Mouse (Mus musculus) liver, postnatal 0 days (tissue): ENCODE data around the gene Astn2. TPM values are rescaled to one million over a fixed set of nuclear protein-coding genes. Genes with fewer than 3 reads are reported as not detected.

ENCODE experiments used
- ATAC-seq: fragments of 200-750 bp; cut with Nextera tagmentation; 2 replicates; pipeline ENCODE4 v1.8.0; 2017; ENCODE audit warnings: mild to moderate bottlenecking, moderate library complexity
- DNase-seq: peaks from one replicate; pipeline ENCODE4 v3.0.0-alpha.2; 2016
- H3K27ac ChIP-seq: fragments of 300-500 bp; sonication (generic); 2 replicates; pipeline ENCODE4 v1.5.1; 2014; ENCODE audit warnings: antibody characterized with exemption, moderate library complexity, mild to moderate bottlenecking, low read depth
- H3K27me3 ChIP-seq: fragments of 300-500 bp; sonication (generic); 2 replicates; pipeline ENCODE4 v1.6.1; 2014; ENCODE audit warnings: low read length, control low read depth, mixed read lengths; ENCODE audit not compliant: insufficient read depth
- H3K36me3 ChIP-seq: fragments of 300-500 bp; sonication (generic); replicated peaks from 2 replicates; pipeline ENCODE4 v1.6.1; 2014; ENCODE audit warnings: mild to moderate bottlenecking, control low read depth, low read length, moderate library complexity, mixed read lengths; ENCODE audit not compliant: insufficient read depth
- H3K4me1 ChIP-seq: fragments of 300-500 bp; sonication (generic); 2 replicates; pipeline ENCODE4 v1.6.1; 2014; ENCODE audit warnings: antibody characterized with exemption, mild to moderate bottlenecking, control low read depth; ENCODE audit not compliant: insufficient read depth
- H3K4me2 ChIP-seq: fragments of 300-500 bp; sonication (generic); 2 replicates; pipeline ENCODE4 v1.6.1; 2014; ENCODE audit warnings: low read depth, mild to moderate bottlenecking, low read length, moderate library complexity, mixed read lengths
- H3K4me3 ChIP-seq: fragments of 300-500 bp; sonication (generic); 2 replicates; pipeline ENCODE4 v1.5.1; 2014; ENCODE audit warnings: low read depth, low read length
- H3K9ac ChIP-seq: fragments of 300-500 bp; sonication (generic); replicated peaks from 2 replicates; pipeline ENCODE4 v1.6.1; 2014; ENCODE audit warnings: mild to moderate bottlenecking, moderate library complexity
- H3K9me3 ChIP-seq: fragments of 300-500 bp; sonication (generic); 2 replicates; pipeline ENCODE4 v1.6.1; 2016; ENCODE audit warnings: mild to moderate bottlenecking, control low read depth, low read length, mixed read lengths
- CTCF ChIP-seq: sonication (generic); IDR thresholded peaks from 2 replicates; pipeline ENCODE4 v1.5.1; 2016; ENCODE audit warnings: antibody characterized with exemption, low read depth
- EP300 ChIP-seq: IDR thresholded peaks from 2 replicates; pipeline ENCODE4 v1.6.1; 2016; ENCODE audit warnings: antibody characterized with exemption, low read depth, mild to moderate bottlenecking
- WGBS: fragments of 180-500 bp; shearing (Covaris S2); extraction: QIAGEN DNeasy Blood & Tissue Kit; methylation state at CpG from one replicate; pipeline ENCODE4 v1.1.7; 2014; ENCODE audit not compliant: insufficient replicate concordance; 5-methylcytosine and 5-hydroxymethylcytosine counted together
- polyA plus RNA-seq: library from polyadenylated mRNA; unstranded; fragments of >200 nt; fragmentation: Nextera tagmentation; extraction: Ambion mirVana; gene quantifications from 2 replicates; pipeline ENCODE4 v1.2.1, GENCODE M21; 2015

Gene Astn2
- polyA plus RNA-seq, 1 experiment from 2014 or later: 0.02 TPM

- no peaks in the 10 kb centered on the region for H3K27me3 ChIP-seq
- no peak overlapping the region for H3K4me3 ChIP-seq
- H3K36me3 ChIP-seq: no peaks in the 10 kb centered on the region
- WGBS: 62% methylated on average over 4 of the region's 4 CpGs
- H3K9me3 ChIP-seq: no peaks in the 10 kb centered on the region
- no peak for DNase-seq
- no peak overlapping the region for H3K4me2 ChIP-seq
- no peak for ATAC-seq
- TF ChIP-seq CTCF (no peak), EP300 (no peak)
- H3K4me1 ChIP-seq: no peaks in the 10 kb centered on the region
- no peak overlapping the region for H3K27ac ChIP-seq
- no peak overlapping the region for H3K9ac ChIP-seq
Observed at GRCm38 (mm10) chr4:65982882-65983281, 421.5 kb downstream of the Astn2 start.

- no peak overlapping the region for H3K9ac ChIP-seq
- DNase-seq (no peak), ATAC-seq (no peak)
- TF ChIP-seq EP300 (no peak), CTCF (no peak)
- H3K4me1 ChIP-seq: no peaks in the 10 kb centered on the region
- no peaks in the 10 kb centered on the region for H3K9me3 ChIP-seq
- H3K4me3 ChIP-seq: no peak overlapping the region
- H3K36me3 ChIP-seq: no peaks in the 10 kb centered on the region
- no peaks in the 10 kb centered on the region for H3K27me3 ChIP-seq
- H3K4me2 ChIP-seq: no peak overlapping the region
- WGBS: 68% methylated on average over 3 of the region's 3 CpGs
- no peak overlapping the region for H3K27ac ChIP-seq
Observed at GRCm38 (mm10) chr4:65976251-65976650, 428.2 kb downstream of the Astn2 start.

GRCm38 (mm10) chr4:65972395-65972794 lies 432.0 kb downstream of the Astn2 start:
- DNase-seq: no peak
- H3K4me3 ChIP-seq: no peak overlapping the region
- WGBS: 77% methylated on average over 1 of the region's 1 CpGs
- no peak overlapping the region for H3K4me2 ChIP-seq
- no peaks in the 10 kb centered on the region for H3K36me3 ChIP-seq
- H3K9ac ChIP-seq: no peak overlapping the region
- H3K9me3 ChIP-seq: no peaks in the 10 kb centered on the region
- H3K27me3 ChIP-seq: no peaks in the 10 kb centered on the region
- no peaks in the 10 kb centered on the region for H3K4me1 ChIP-seq
- no peak overlapping the region for H3K27ac ChIP-seq
- TF ChIP-seq EP300 (no peak), CTCF (no peak)
- no peak for ATAC-seq

- DNase-seq (no peak), ATAC-seq (no peak)
- no peaks in the 10 kb centered on the region for H3K27me3 ChIP-seq
- TF ChIP-seq EP300 (no peak), CTCF (no peak)
- H3K9ac ChIP-seq: no peak overlapping the region
- no peaks in the 10 kb centered on the region for H3K36me3 ChIP-seq
- no peak overlapping the region for H3K27ac ChIP-seq
- no peaks in the 10 kb centered on the region for H3K9me3 ChIP-seq
- H3K4me3 ChIP-seq: no peak overlapping the region
- WGBS: 57% methylated on average over 2 of the region's 2 CpGs
- no peak overlapping the region for H3K4me2 ChIP-seq
- H3K4me1 ChIP-seq: no peaks in the 10 kb centered on the region
Observed at GRCm38 (mm10) chr4:65969318-65969717, 435.1 kb downstream of the Astn2 start.

GRCm38 (mm10) chr4:65964604-65965003 lies 439.8 kb downstream of the Astn2 start:
- Histone ChIP-seq H3K4me2 (no peak overlapping the region), H3K9ac (no peak overlapping the region), H3K27me3 (no peaks in the 10 kb centered on the region), H3K36me3 (no peaks in the 10 kb centered on the region), H3K27ac (no peak overlapping the region), H3K4me1 (no peaks in the 10 kb centered on the region), H3K4me3 (no peak overlapping the region), H3K9me3 (no peaks in the 10 kb centered on the region)
- no peak for TF ChIP-seq CTCF
- 61% methylated on average over 3 of the region's 3 CpGs for WGBS
- no peak for DNase-seq
- no peak for ATAC-seq

GRCm38 (mm10) chr4:65959188-65959759 lies 445.1 kb downstream of the Astn2 start:
- ATAC-seq: no peak

More at GRCm38 (mm10) chr4:65959188-65959759, 445.1 kb downstream of the Astn2 start:
- Histone ChIP-seq H3K36me3 (no peaks in the 10 kb centered on the region), H3K27me3 (no peaks in the 10 kb centered on the region), H3K9ac (no peak overlapping the region), H3K9me3 (no peaks in the 10 kb centered on the region), H3K4me3 (no peak overlapping the region), H3K27ac (no peak overlapping the region), H3K4me1 (no peaks in the 10 kb centered on the region), H3K4me2 (no peak overlapping the region)
- DNase-seq: no peak
- TF ChIP-seq CTCF (no peak), EP300 (no peak)
- WGBS: 80% methylated on average over 5 of the region's 5 CpGs
